Mouse (Mus musculus): ENCODE data around the gene Slc25a44.

- TF ChIP-seq POLR2A (IDR thresholded peaks at IDR 0.05; ENCODE audit: borderline replicate concordance, extremely low read depth, insufficient read depth, insufficient read length, poor library complexity, severe bottlenecking) (no peak), CTCF (IDR thresholded peaks at IDR 0.05; ENCODE audit: borderline replicate concordance, extremely low read depth, insufficient read depth, insufficient read length) (no peak)
These were observed 2.5 kb upstream of the Slc25a44 start for GRCm38 (mm10) chr3:88427342-88427905.

Measured in brain, embryonic 14.5 days (tissue).